Mouse (Mus musculus) MEL (cell line): ENCODE measurements around the gene Olfr1086. TPM values are rescaled to one million over a fixed set of nuclear protein-coding genes. Genes with fewer than 3 reads are reported as not detected.

Experiments used
- DNase-seq: peaks from one replicate; pipeline ENCODE4 v3.0.0; 2011; ENCODE audit warnings: low read depth, low spot score
- H3K27ac ChIP-seq: 2 replicates; pipeline ENCODE4 v1.5.1; 2012; ENCODE audit warnings: low read depth, mild to moderate bottlenecking, control low read depth, low read length, moderate library complexity; ENCODE audit not compliant: control insufficient read depth
- H3K27me3 ChIP-seq, 2 experiments: fragments of 150-350 bp in 1 of 2; sonication (generic) in 1 of 2; 2 replicates each; pipeline ENCODE4 v1.6.1; 2012; ENCODE audit warnings: low read length in 2 of 2, mild to moderate bottlenecking in 2 of 2, improper control_type of control experiment in 1 of 2, moderate library complexity in 1 of 2; ENCODE audit not compliant: insufficient read depth in 2 of 2, control insufficient read depth in 1 of 2
- H3K36me3 ChIP-seq, 2 experiments: 2 replicates each; pipeline ENCODE4 v1.6.1; 2012 to 2014; ENCODE audit warnings: low read length in 2 of 2, improper control_type of control experiment in 1 of 2, inconsistent platforms in 1 of 2, mild to moderate bottlenecking in 1 of 2; ENCODE audit not compliant: insufficient read depth in 2 of 2, control insufficient read depth in 1 of 2
- H3K4me1 ChIP-seq, 2 experiments: fragments of 150-350 bp in 1 of 2; sonication (generic) in 1 of 2; 2 replicates each; pipeline ENCODE4 v1.6.1; 2012; ENCODE audit warnings: low read length in 2 of 2, improper control_type of control experiment in 1 of 2, mild to moderate bottlenecking in 1 of 2; ENCODE audit not compliant: insufficient read depth in 2 of 2, control insufficient read depth in 1 of 2
- H3K4me3 ChIP-seq, 2 experiments: fragments of 150-350 bp in 1 of 2; sonication (generic) in 1 of 2; 2 replicates each; pipeline ENCODE4 v1.5.1; 2012; ENCODE audit warnings: low read depth in 2 of 2, low read length in 2 of 2, mild to moderate bottlenecking in 2 of 2, moderate library complexity in 2 of 2, control low read depth in 1 of 2, improper control_type of control experiment in 1 of 2; ENCODE audit not compliant: control insufficient read depth in 1 of 2, insufficient read depth in 1 of 2
- H3K79me2 ChIP-seq: 2 replicates; pipeline ENCODE4 v1.6.1; 2012; ENCODE audit warnings: mild to moderate bottlenecking, low read length, moderate library complexity; ENCODE audit not compliant: control insufficient read depth, poor library complexity, insufficient read depth
- H3K9ac ChIP-seq: 2 replicates; pipeline ENCODE4 v1.6.1; 2012; ENCODE audit warnings: low read depth, mild to moderate bottlenecking, control low read depth, low read length, moderate library complexity; ENCODE audit not compliant: control insufficient read depth, poor library complexity, severe bottlenecking
- H3K9me3 ChIP-seq: fragments of 150-350 bp; sonication (generic); replicated peaks from 2 replicates; pipeline ENCODE4 v1.6.1; 2012; ENCODE audit warnings: mild to moderate bottlenecking, low read length, improper control_type of control experiment, moderate library complexity; ENCODE audit not compliant: insufficient read depth
- CHD1 ChIP-seq: IDR thresholded peaks from 2 replicates; pipeline ENCODE4 v1.6.1; 2012; ENCODE audit warnings: low read depth, mild to moderate bottlenecking, inconsistent platforms, low read length, improper control_type of control experiment
- CTCF ChIP-seq, 3 experiments: IDR thresholded peaks in 2 of 3; conservative IDR thresholded peaks in 1 of 3; 2 replicates each; pipeline ENCODE4 v1.5.1; 2011 to 2012; ENCODE audit warnings: low read length in 3 of 3, low read depth in 2 of 3, mild to moderate bottlenecking in 2 of 3, improper control_type of control experiment in 1 of 3, inconsistent platforms in 1 of 3, mixed read lengths in 1 of 3, moderate library complexity in 1 of 3; ENCODE audit not compliant: control insufficient read depth in 1 of 3, insufficient read depth in 1 of 3, poor library complexity in 1 of 3, severe bottlenecking in 1 of 3
- ELF1 ChIP-seq: IDR thresholded peaks from 2 replicates; pipeline ENCODE4 v1.6.1; 2014; ENCODE audit warnings: low read depth, mild to moderate bottlenecking, inconsistent platforms, low read length, improper control_type of control experiment, moderate library complexity
- EP300 ChIP-seq, 2 experiments: IDR thresholded peaks; 2 replicates each; pipeline ENCODE4 v1.6.1; 2011; ENCODE audit warnings: improper control_type of control experiment in 2 of 2, low read length in 2 of 2, low read depth in 1 of 2, mild to moderate bottlenecking in 1 of 2
- ETS1 ChIP-seq: IDR thresholded peaks from 2 replicates; pipeline ENCODE4 v1.6.1; 2012; ENCODE audit warnings: low read depth, mild to moderate bottlenecking, inconsistent platforms, low read length, improper control_type of control experiment, moderate library complexity
- GABPA ChIP-seq: IDR thresholded peaks from 2 replicates; pipeline ENCODE4 v1.6.1; 2012; ENCODE audit warnings: low read depth, mild to moderate bottlenecking, inconsistent platforms, low read length, improper control_type of control experiment, moderate library complexity
- GATA1 ChIP-seq: IDR thresholded peaks from 2 replicates; pipeline ENCODE4 v1.6.1; 2011; ENCODE audit warnings: low read depth, low read length, improper control_type of control experiment
- HCFC1 ChIP-seq: IDR thresholded peaks from 2 replicates; pipeline ENCODE4 v1.6.1; 2012; ENCODE audit warnings: low read depth, mild to moderate bottlenecking, inconsistent platforms, low read length, improper control_type of control experiment, moderate library complexity
- MAFK ChIP-seq: IDR thresholded peaks from 2 replicates; pipeline ENCODE4 v1.6.1; 2011; ENCODE audit warnings: low read depth, mild to moderate bottlenecking, low read length, improper control_type of control experiment, borderline replicate concordance
- MAZ ChIP-seq: IDR thresholded peaks from 2 replicates; pipeline ENCODE4 v1.6.1; 2012; ENCODE audit warnings: low read depth, mild to moderate bottlenecking, inconsistent platforms, low read length, improper control_type of control experiment
- MEF2A ChIP-seq: IDR thresholded peaks from 2 replicates; pipeline ENCODE4 v1.6.1; 2014; ENCODE audit warnings: low read depth, mild to moderate bottlenecking, inconsistent platforms, low read length, improper control_type of control experiment; ENCODE audit not compliant: poor library complexity, insufficient replicate concordance, severe bottlenecking; ENCODE audit errors: extremely low read depth
- MXI1 ChIP-seq: IDR thresholded peaks from 2 replicates; pipeline ENCODE4 v1.6.1; 2011; ENCODE audit warnings: mild to moderate bottlenecking, low read depth, low read length, improper control_type of control experiment
- MYB ChIP-seq: IDR thresholded peaks from 2 replicates; pipeline ENCODE4 v1.6.1; 2011; ENCODE audit warnings: mild to moderate bottlenecking, low read depth, low read length, improper control_type of control experiment
- NELFE ChIP-seq: IDR thresholded peaks from 2 replicates; pipeline ENCODE4 v1.6.1; 2011; ENCODE audit warnings: low read depth, low read length, improper control_type of control experiment
- NRF1 ChIP-seq: IDR thresholded peaks from 2 replicates; pipeline ENCODE4 v1.6.1; 2014; ENCODE audit warnings: low read depth, mild to moderate bottlenecking, inconsistent platforms, low read length, improper control_type of control experiment, moderate library complexity; ENCODE audit not compliant: poor library complexity, insufficient read depth, severe bottlenecking
- POLR2AphosphoS2 ChIP-seq: IDR thresholded peaks from 2 replicates; pipeline ENCODE4 v1.6.1; 2011; ENCODE audit warnings: low read length, improper control_type of control experiment
- RAD21 ChIP-seq: IDR thresholded peaks from 2 replicates; pipeline ENCODE4 v1.6.1; 2011; ENCODE audit warnings: mild to moderate bottlenecking, low read depth, low read length, improper control_type of control experiment
- RCOR1 ChIP-seq: IDR thresholded peaks from 2 replicates; pipeline ENCODE4 v1.6.1; 2012; ENCODE audit warnings: low read depth, mild to moderate bottlenecking, inconsistent platforms, low read length, improper control_type of control experiment
- SMC3 ChIP-seq: IDR thresholded peaks from 2 replicates; pipeline ENCODE4 v1.6.1; 2011; ENCODE audit warnings: low read depth, low read length, improper control_type of control experiment
- TBP ChIP-seq: IDR thresholded peaks from 2 replicates; pipeline ENCODE4 v1.8.0; 2011; ENCODE audit warnings: low read depth, low read length, improper control_type of control experiment
- USF1 ChIP-seq: IDR thresholded peaks from 2 replicates; pipeline ENCODE4 v1.6.1; 2014; ENCODE audit warnings: low read depth, mild to moderate bottlenecking, inconsistent platforms, low read length, improper control_type of control experiment, moderate library complexity
- USF2 ChIP-seq, 2 experiments: IDR thresholded peaks; 2 replicates each; pipeline ENCODE4 v1.6.1; 2011 to 2012; ENCODE audit warnings: improper control_type of control experiment in 2 of 2, low read length in 2 of 2, borderline replicate concordance in 1 of 2, inconsistent platforms in 1 of 2, low read depth in 1 of 2, mild to moderate bottlenecking in 1 of 2; ENCODE audit not compliant: insufficient read depth in 1 of 2
- ZKSCAN1 ChIP-seq: IDR thresholded peaks from 2 replicates; pipeline ENCODE4 v1.6.1; 2012; ENCODE audit warnings: low read depth, mild to moderate bottlenecking, inconsistent platforms, low read length, improper control_type of control experiment, moderate library complexity
- ZMIZ1 ChIP-seq: IDR thresholded peaks from 2 replicates; pipeline ENCODE4 v1.6.1; 2012; ENCODE audit warnings: low read depth, mild to moderate bottlenecking, inconsistent platforms, low read length, improper control_type of control experiment, moderate library complexity
- ZNF384 ChIP-seq: IDR thresholded peaks from 2 replicates; pipeline ENCODE4 v1.6.1; 2012; ENCODE audit warnings: low read depth, mild to moderate bottlenecking, inconsistent platforms, low read length, improper control_type of control experiment
- polyA plus RNA-seq, 2 experiments: library from polyadenylated mRNA; stranded (reverse) in 1 of 2; unstranded in 1 of 2; fragments of >175 nt in 1 of 2; fragments of >200 nt in 1 of 2; gene quantifications; 2 replicates each; pipeline versions ENCODE4 v1.2.1 to v1.2.4; 2012; ENCODE audit warnings: low replicate concordance in 2 of 2, low read depth in 1 of 2; ENCODE audit not compliant: insufficient read length in 2 of 2, insufficient read depth in 1 of 2, missing spikeins in 1 of 2
- total RNA-seq: library from RNA; depleted of rRNA; stranded (reverse); fragments of 300-350 nt; gene quantifications from 2 replicates; pipeline ENCODE4 v1.2.3, GENCODE M21; 2012; rRNA removed

Olfr1086 gene
- total RNA-seq (not detected in 2 replicates), polyA plus RNA-seq (not detected)

DNA sequence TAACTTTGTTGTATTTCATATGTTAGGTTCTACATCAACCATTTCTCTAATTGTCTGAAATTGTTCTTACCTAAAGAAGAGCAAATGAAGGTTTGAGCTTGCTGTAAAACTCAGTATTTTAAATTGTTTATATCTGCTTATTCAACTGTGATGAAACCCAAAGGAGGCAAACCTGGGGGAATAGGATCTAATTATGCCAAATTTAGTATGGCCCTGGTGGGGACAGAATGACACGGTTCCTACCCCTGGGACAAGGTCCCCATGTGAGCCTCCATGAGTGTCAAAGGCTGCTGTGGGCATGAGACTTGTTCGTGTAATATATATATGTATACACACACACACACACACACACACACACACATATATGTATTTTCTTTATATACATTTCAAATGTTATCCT is at the start of gene Olfr1086:
Gene Olfr1086 (minus strand): TSS at position 101 of the 400 bp plus-strand sequence.
- Histone ChIP-seq H3K4me1 (no peaks in the 10 kb centered on the region), H3K36me3 (no peaks in the 10 kb centered on the region), H3K79me2 (no peaks in the 10 kb centered on the region), H3K27me3 (no peaks in the 10 kb centered on the region), H3K9me3 (no peaks in the 10 kb centered on the region), H3K9ac (no peak within 1 kb of the TSS), H3K4me3 (no peak within 1 kb of the TSS), H3K27ac (no peak within 1 kb of the TSS)
- no peak for DNase-seq
- no peak for TF ChIP-seq TBP
- TF ChIP-seq MXI1 = no peak
- TF ChIP-seq MAZ = no peak
- TF ChIP-seq CTCF (IDR thresholded peaks at IDR 0.05 in 2 of 3, conservative IDR thresholded peaks at IDR 0.05 in 1 of 3; ENCODE audit: control insufficient read depth in 1 of 3, insufficient read depth in 1 of 3, low read depth in 2 of 3, low read length in 3 of 3, poor library complexity in 1 of 3, severe bottlenecking in 1 of 3) = no peak
- TF ChIP-seq RCOR1 = no peak
- no peak for TF ChIP-seq GABPA
- no peak for TF ChIP-seq NELFE
- no peak for TF ChIP-seq MYB
- TF ChIP-seq USF2 (IDR thresholded peaks at IDR 0.05; ENCODE audit: borderline replicate concordance in 1 of 2, insufficient read depth in 1 of 2, low read depth in 1 of 2, low read length in 2 of 2) = no peak
- TF ChIP-seq RAD21 = no peak
- no peak for TF ChIP-seq EP300 (IDR thresholded peaks at IDR 0.05; ENCODE audit: low read depth in 1 of 2, low read length in 2 of 2)
- TF ChIP-seq GATA1 = no peak
- no peak for TF ChIP-seq POLR2AphosphoS2
- TF ChIP-seq ZKSCAN1 = no peak
- no peak for TF ChIP-seq ELF1
- TF ChIP-seq USF1 = no peak
- TF ChIP-seq MAFK = no peak
- no peak for TF ChIP-seq SMC3

- H3K27ac ChIP-seq = no peak within 1 kb of the TSS
- no peaks in the 10 kb centered on the region for H3K27me3 ChIP-seq
- no peaks in the 10 kb centered on the region for H3K79me2 ChIP-seq
- no peak for DNase-seq
- no peak within 1 kb of the TSS for H3K9ac ChIP-seq
- no peaks in the 10 kb centered on the region for H3K4me1 ChIP-seq
- no peaks in the 10 kb centered on the region for H3K9me3 ChIP-seq
- H3K4me3 ChIP-seq = no peak within 1 kb of the TSS
- H3K36me3 ChIP-seq = no peaks in the 10 kb centered on the region
- TF ChIP-seq MEF2A (no peak), CHD1 (no peak), ETS1 (no peak), HCFC1 (no peak), RAD21 (no peak), ZNF384 (no peak), GABPA (no peak), NRF1 (no peak), USF1 (no peak), GATA1 (no peak), ZMIZ1 (no peak)
- TF ChIP-seq, all 39 proteins: peak for 0
Measured at GRCm38 (mm10) chr2:86698295-86698694, 18.4 kb upstream of the Olfr1086 start, which contains the start of gene Olfr1087. Olfr1087 (minus strand) TSS chr2:86698395.
